Mouse (Mus musculus) left cerebral cortex, adult 18-20 months (tissue): Measurements from ENCODE around the gene Tes. TPM values are rescaled to one million over a fixed set of nuclear protein-coding genes. Genes with fewer than 3 reads are reported as not detected.

Experiments
- DNase-seq, 2 experiments: peaks; one replicate each; pipeline ENCODE4 v3.0.0; 2021 to 2022; ENCODE audit warnings: low spot score in 2 of 2, mixed read lengths in 1 of 2
- total RNA-seq, 2 experiments: library from RNA; stranded (reverse); gene quantifications; 2 replicates each; pipeline ENCODE4 v1.2.3; 2021

The Tes gene
- total RNA-seq, 2 experiments from 2014 or later, result 3.8 to 4.3 TPM

GRCm38 (mm10) chr6:17151071-17151715, 86.2 kb downstream of the Tes start:
- no peak for DNase-seq

GRCm38 (mm10) chr6:17152551-17152950, 87.6 kb downstream of the Tes start:
- no peak for DNase-seq

Other genes with a start within 250 kb of the Tes start
- not detected for gene Tfec, start 166.7 kb upstream of the Tes start, total RNA-seq
- 10 to 100 TPM; 32.2 to 36.7 TPM for gene Cav2, start 216.0 kb downstream of the Tes start, total RNA-seq
- 10 to 100 TPM; 17.4 to 19.3 TPM for gene Cav1, start 241.2 kb downstream of the Tes start, total RNA-seq